Mouse (Mus musculus) hindbrain, embryonic 15.5 days (tissue): ENCODE results near the gene Gm28047. TPM values are rescaled to one million over a fixed set of nuclear protein-coding genes. Genes with fewer than 3 reads are reported as not detected.

ENCODE experiments used
- ATAC-seq: fragments of 200-750 bp; cut with Nextera tagmentation; 2 replicates; pipeline ENCODE4 v1.8.0; 2017; ENCODE audit warnings: low read depth, moderate number of reproducible peaks, moderate TSS enrichment; ENCODE audit not compliant: low FRiP score
- H3K27ac ChIP-seq: fragments of 300-500 bp; sonication (generic); replicated peaks from 2 replicates; pipeline ENCODE4 v1.5.1; 2015; ENCODE audit warnings: mild to moderate bottlenecking, inconsistent platforms
- H3K27me3 ChIP-seq: fragments of 300-500 bp; sonication (generic); 2 replicates; pipeline ENCODE4 v1.6.1; 2015; ENCODE audit warnings: control low read depth, inconsistent platforms
- H3K36me3 ChIP-seq: fragments of 300-500 bp; sonication (generic); 2 replicates; pipeline ENCODE4 v1.6.1; 2015; ENCODE audit warnings: control low read depth, inconsistent platforms
- H3K4me1 ChIP-seq: fragments of 300-500 bp; sonication (generic); replicated peaks from 2 replicates; pipeline ENCODE4 v1.6.1; 2015; ENCODE audit warnings: control low read depth, inconsistent platforms
- H3K4me2 ChIP-seq: fragments of 300-500 bp; sonication (generic); 2 replicates; pipeline ENCODE4 v1.6.1; 2015; ENCODE audit warnings: moderate library complexity, mild to moderate bottlenecking, inconsistent platforms
- H3K4me3 ChIP-seq: fragments of 300-500 bp; sonication (generic); 2 replicates; pipeline ENCODE4 v1.5.1; 2015; ENCODE audit warnings: mild to moderate bottlenecking, inconsistent platforms
- H3K9ac ChIP-seq: fragments of 300-500 bp; sonication (generic); 2 replicates; pipeline ENCODE4 v1.6.1; 2015; ENCODE audit warnings: inconsistent platforms
- H3K9me3 ChIP-seq: fragments of 300-500 bp; sonication (generic); 2 replicates; pipeline ENCODE4 v1.6.1; 2016; ENCODE audit warnings: control low read depth, inconsistent platforms
- WGBS: fragments of 180-500 bp; shearing (Covaris S2); methylation state at CpG from one replicate; pipeline ENCODE4 v1.1.7; 2015; 5-methylcytosine and 5-hydroxymethylcytosine counted together
- microRNA counts: library from miRNA; unstranded; fragments of <30 nt; microRNA quantifications from one replicate; lab custom pipeline; 2016
- microRNA-seq: library from miRNA; unstranded; fragments of <30 nt; microRNA quantifications from one replicate; pipeline ENCODE4, GENCODE M21; 2016
- polyA plus RNA-seq: library from polyadenylated mRNA; unstranded; fragments of >200 nt; fragmentation: Nextera tagmentation; extraction: Ambion mirVana; gene quantifications from 2 replicates; pipeline ENCODE4 v1.2.1, GENCODE M21; 2015

The Gm28047 gene
- polyA plus RNA-seq, 1 experiment from 2014 or later: not detected

DNA sequence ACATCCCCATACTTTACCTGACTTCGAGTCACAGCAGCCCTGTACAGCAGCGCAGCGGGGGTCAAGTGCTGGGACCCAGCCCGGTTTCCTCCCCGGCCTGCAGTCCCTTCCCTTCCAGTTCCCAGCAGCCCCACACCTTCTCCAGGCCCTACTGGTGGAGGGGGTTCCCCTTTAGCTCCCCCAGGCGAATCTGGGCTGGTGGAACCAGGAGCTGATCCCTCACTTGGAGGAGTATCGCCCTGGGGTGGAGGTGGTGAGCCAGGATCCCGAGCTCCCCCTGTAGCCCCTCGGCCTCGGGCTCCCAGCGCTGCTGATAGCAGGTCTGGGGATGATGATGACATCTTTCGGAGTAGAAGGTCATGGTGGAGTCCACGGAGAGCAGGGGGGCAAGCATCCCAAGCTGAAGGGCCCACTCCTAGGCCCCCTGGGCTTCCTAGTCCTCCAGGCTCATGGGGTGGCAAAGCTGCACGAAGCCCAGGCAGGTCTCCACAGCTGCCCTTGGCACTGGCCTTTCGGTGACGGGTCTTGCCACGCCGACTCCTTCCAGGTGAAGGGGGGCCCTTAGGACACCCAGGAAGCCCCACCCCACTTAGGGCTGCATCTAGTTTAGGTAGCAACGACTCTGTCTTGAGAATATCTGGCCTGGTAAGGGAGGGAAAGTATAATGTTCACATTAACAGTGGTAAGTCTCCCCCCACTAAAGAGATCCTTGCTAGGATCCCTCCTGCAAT, 123.6 kb downstream of the Gm28047 start:
- Histone ChIP-seq H3K4me2 (no peak overlapping the region), H3K4me1 (no peaks in the 10 kb centered on the region), H3K9me3 (no peaks in the 10 kb centered on the region), H3K27me3 (no peaks in the 10 kb centered on the region), H3K4me3 (no peak overlapping the region), H3K9ac (no peak overlapping the region), H3K36me3 (peaks cover 89% of the 10 kb centered on the region), H3K27ac (no peak overlapping the region)
- no peak for ATAC-seq
- WGBS: 89% methylated on average over 19 of the region's 19 CpGs

DNA sequence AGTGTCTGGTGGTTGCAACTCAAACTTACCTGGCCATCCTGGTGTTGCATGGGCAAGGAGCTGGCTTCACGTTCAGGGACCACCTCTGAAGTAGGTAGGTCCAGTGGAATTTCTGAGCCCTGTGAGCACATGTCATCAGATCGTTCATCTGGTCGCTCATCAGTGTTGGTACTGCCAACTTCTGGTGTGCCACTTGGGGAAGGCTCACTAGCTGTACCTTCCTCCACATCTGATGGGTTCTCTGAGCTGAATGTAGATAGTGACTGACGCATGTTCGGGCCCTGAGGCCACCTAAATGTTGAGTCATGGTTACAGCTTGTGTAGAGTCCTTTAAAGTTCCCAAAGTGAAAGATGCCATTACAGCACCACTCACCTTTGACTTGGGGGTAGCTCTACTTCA, 124.4 kb downstream of the Gm28047 start:
- H3K9me3 ChIP-seq: no peaks in the 10 kb centered on the region
- no peak for ATAC-seq
- peaks cover 86% of the 10 kb centered on the region for H3K36me3 ChIP-seq
- no peak overlapping the region for H3K27ac ChIP-seq
- H3K4me2 ChIP-seq: no peak overlapping the region
- 87% methylated on average over 5 of the region's 5 CpGs for WGBS
- no peak overlapping the region for H3K4me3 ChIP-seq
- H3K9ac ChIP-seq: no peak overlapping the region
- no peaks in the 10 kb centered on the region for H3K27me3 ChIP-seq
- no peaks in the 10 kb centered on the region for H3K4me1 ChIP-seq

DNA sequence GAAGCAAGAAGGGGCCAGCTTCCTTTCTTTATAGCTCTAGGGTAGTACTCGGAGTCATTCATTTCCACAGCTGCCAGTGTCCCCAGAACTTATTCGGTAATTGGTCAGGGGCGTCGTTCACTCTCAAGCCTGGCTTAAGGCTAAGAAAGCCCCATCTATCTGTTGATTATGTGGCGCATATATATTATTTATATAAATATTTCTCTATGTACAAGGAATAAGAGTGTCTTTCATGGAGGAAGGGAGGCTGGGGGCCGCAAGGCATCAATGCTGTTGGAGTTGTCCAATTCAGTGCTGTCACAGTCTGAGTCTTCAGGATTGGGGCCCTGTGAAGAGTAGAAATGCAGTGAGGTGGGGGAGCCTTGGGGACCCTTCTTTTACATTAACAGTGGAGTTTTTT, 125.0 kb downstream of the Gm28047 start:
- Histone ChIP-seq H3K9me3 (no peaks in the 10 kb centered on the region), H3K4me3 (no peak overlapping the region), H3K27ac (no peak overlapping the region), H3K4me2 (no peak overlapping the region), H3K9ac (no peak overlapping the region), H3K27me3 (no peaks in the 10 kb centered on the region), H3K4me1 (no peaks in the 10 kb centered on the region), H3K36me3 (peaks cover 85% of the 10 kb centered on the region)
- ATAC-seq: no peak
- WGBS: 88% methylated on average over 6 of the region's 6 CpGs

- no peaks in the 10 kb centered on the region for H3K27me3 ChIP-seq
- H3K9ac ChIP-seq: no peak overlapping the region
- no peak overlapping the region for H3K27ac ChIP-seq
- H3K4me3 ChIP-seq: no peak overlapping the region
- ATAC-seq: no peak
- H3K36me3 ChIP-seq: peaks cover 84% of the 10 kb centered on the region
- H3K9me3 ChIP-seq: no peaks in the 10 kb centered on the region
- no peaks in the 10 kb centered on the region for H3K4me1 ChIP-seq
- WGBS: 79% methylated on average over 3 of the region's 3 CpGs
- H3K4me2 ChIP-seq: no peak overlapping the region
Observed at GRCm38 (mm10) chr15:102499370-102499769, 125.5 kb downstream of the Gm28047 start.

GRCm38 (mm10) chr15:102498322-102498721, 126.5 kb downstream of the Gm28047 start:
- 87% methylated on average over 3 of the region's 3 CpGs for WGBS

GRCm38 (mm10) chr15:102487664-102488063, 137.2 kb downstream of the Gm28047 start:
- Histone ChIP-seq H3K27ac (no peak overlapping the region), H3K4me1 (no peaks in the 10 kb centered on the region), H3K4me3 (no peak overlapping the region), H3K36me3 (peaks cover 82% of the 10 kb centered on the region), H3K27me3 (no peaks in the 10 kb centered on the region), H3K4me2 (no peak overlapping the region), H3K9ac (no peak overlapping the region), H3K9me3 (no peaks in the 10 kb centered on the region)
- no peak for ATAC-seq
- WGBS: 76% methylated on average over 1 of the region's 1 CpGs

More at GRCm38 (mm10) chr15:102498322-102498721, 126.5 kb downstream of the Gm28047 start:
- no peak overlapping the region for H3K4me2 ChIP-seq
- no peaks in the 10 kb centered on the region for H3K4me1 ChIP-seq
- no peak overlapping the region for H3K27ac ChIP-seq
- no peaks in the 10 kb centered on the region for H3K9me3 ChIP-seq
- H3K4me3 ChIP-seq: no peak overlapping the region
- no peak for ATAC-seq
- H3K9ac ChIP-seq: no peak overlapping the region
- H3K27me3 ChIP-seq: no peaks in the 10 kb centered on the region
- H3K36me3 ChIP-seq: peaks cover 84% of the 10 kb centered on the region

DNA sequence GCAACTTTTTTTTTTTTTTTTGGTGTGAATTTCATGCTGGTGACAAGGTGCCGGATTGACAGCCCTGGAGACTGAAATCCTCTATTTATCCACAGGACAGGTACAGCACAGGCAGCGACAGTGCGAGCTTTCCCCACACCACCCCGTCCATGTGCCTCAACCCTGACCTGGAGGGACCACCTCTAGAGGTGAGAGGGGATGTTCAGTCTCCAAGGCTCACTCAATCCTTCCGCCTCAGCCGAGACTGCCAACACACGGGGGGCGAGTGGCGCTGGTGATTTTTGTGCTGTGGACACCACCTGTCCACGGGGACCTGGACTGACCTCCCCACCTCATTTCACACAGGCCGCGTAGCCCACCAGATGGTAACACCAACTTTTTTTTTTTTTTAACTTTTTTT, 139.0 kb downstream of the Gm28047 start:
- no peak overlapping the region for H3K27ac ChIP-seq
- ATAC-seq: no peak
- H3K27me3 ChIP-seq: no peaks in the 10 kb centered on the region
- H3K4me1 ChIP-seq: no peaks in the 10 kb centered on the region
- H3K4me3 ChIP-seq: no peak overlapping the region
- no peak overlapping the region for H3K4me2 ChIP-seq
- H3K9me3 ChIP-seq: no peaks in the 10 kb centered on the region
- WGBS: 91% methylated on average over 12 of the region's 12 CpGs
- H3K36me3 ChIP-seq: peaks cover 86% of the 10 kb centered on the region
- H3K9ac ChIP-seq: no peak overlapping the region

- no peak for ATAC-seq
- Histone ChIP-seq H3K36me3 (peaks cover 82% of the 10 kb centered on the region), H3K4me1 (no peaks in the 10 kb centered on the region), H3K4me3 (no peak overlapping the region), H3K9me3 (no peaks in the 10 kb centered on the region), H3K27ac (no peak overlapping the region), H3K27me3 (no peaks in the 10 kb centered on the region), H3K4me2 (no peak overlapping the region), H3K9ac (no peak overlapping the region)
- WGBS: 91% methylated on average over 3 of the region's 3 CpGs
Observed at GRCm38 (mm10) chr15:102483136-102483535, 141.7 kb downstream of the Gm28047 start.

DNA sequence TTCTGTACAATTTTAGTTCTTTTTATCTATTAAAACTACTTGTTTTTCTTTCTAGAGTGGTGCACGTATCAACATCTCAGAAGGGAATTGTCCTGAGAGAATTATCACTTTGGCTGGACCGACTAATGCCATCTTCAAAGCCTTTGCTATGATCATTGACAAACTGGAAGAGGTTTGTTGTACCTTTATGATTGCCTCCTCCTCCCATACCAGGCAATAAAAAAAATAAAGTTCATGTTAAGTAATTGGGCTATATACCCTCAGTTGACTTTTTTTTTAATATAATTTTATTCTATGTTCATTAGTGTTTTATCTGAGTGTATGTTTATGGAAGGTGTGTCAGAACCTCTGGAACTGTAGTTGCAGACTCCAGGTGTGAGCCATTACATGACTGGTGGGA, 150.3 kb downstream of the Gm28047 start:
- Histone ChIP-seq H3K36me3 (peaks cover 52% of the 10 kb centered on the region), H3K4me2 (no peak overlapping the region), H3K4me3 (no peak overlapping the region), H3K4me1 (peaks cover 23% of the 10 kb centered on the region), H3K27me3 (no peaks in the 10 kb centered on the region), H3K9ac (no peak overlapping the region), H3K9me3 (no peaks in the 10 kb centered on the region), H3K27ac (no peak overlapping the region)
- ATAC-seq: no peak
- WGBS: 89% methylated on average over 2 of the region's 2 CpGs

MicroRNA genes within 50 kb of the gene (microRNA counts, 519-probe panel; counts per million panel counts)
- 2,307 counts per million, percentile 30 among the panel's probes with 10 or more counts for microRNA mmu-miR-688 (lab: Ali Mortazavi, UCI)

Small RNA genes lying within 50 kb of the gene (microRNA-seq; reads per million reads assigned to microRNA genes)
- not detected for gene Mir688

Other genes starting within 250 kb of the Gm28047 start
- gene Sp1, start 218.9 kb downstream of the Gm28047 start, polyA plus RNA-seq: 3.4 and 4.0 TPM in 2 replicates
- gene Amhr2, start 179.7 kb downstream of the Gm28047 start, polyA plus RNA-seq: 0.21 and 0.52 TPM in 2 replicates
- 88.7 and 98.5 TPM in 2 replicates for gene Prr13, start 166.0 kb downstream of the Gm28047 start, polyA plus RNA-seq
- 124 and 126 TPM in 2 replicates for gene Pcbp2, start 154.5 kb downstream of the Gm28047 start, polyA plus RNA-seq
- 9.5 and 14.8 TPM in 2 replicates for gene Gm10337, start 121.3 kb downstream of the Gm28047 start, polyA plus RNA-seq
- 55.7 and 58.3 TPM in 2 replicates for gene Map3k12, start 108.0 kb downstream of the Gm28047 start, polyA plus RNA-seq
- 98.0 and 104 TPM in 2 replicates for gene Tarbp2, start 106.9 kb downstream of the Gm28047 start, polyA plus RNA-seq
- gene Npff, start 100.1 kb downstream of the Gm28047 start, polyA plus RNA-seq: 4.8 and 5.3 TPM in 2 replicates
- gene Atf7, start 397 bp upstream of the Gm28047 start, polyA plus RNA-seq: 19.4 and 19.8 TPM in 2 replicates
- 44.4 and 51.0 TPM in 2 replicates for gene Atp5g2, start 47.3 kb upstream of the Gm28047 start, polyA plus RNA-seq
- gene Calcoco1, start 97.1 kb upstream of the Gm28047 start, polyA plus RNA-seq: 40.3 and 43.3 TPM in 2 replicates